Mouse (Mus musculus) kidney, embryonic 15.5 days (tissue): ENCODE data around the gene Cs. TPM values are rescaled to one million over a fixed set of nuclear protein-coding genes. Genes with fewer than 3 reads are reported as not detected.

Experiments used
- ATAC-seq: fragments of 200-750 bp; cut with Nextera tagmentation; replicated peaks from 2 replicates; pipeline ENCODE4 v1.8.0; 2017; ENCODE audit warnings: moderate TSS enrichment; ENCODE audit not compliant: low FRiP score
- H3K27ac ChIP-seq: fragments of 300-500 bp; sonication (generic); 2 replicates; pipeline ENCODE4 v1.5.1; 2015; ENCODE audit warnings: mild to moderate bottlenecking, inconsistent platforms
- H3K27me3 ChIP-seq: fragments of 300-500 bp; sonication (generic); 2 replicates; pipeline ENCODE4 v1.6.1; 2015; ENCODE audit warnings: inconsistent platforms
- H3K36me3 ChIP-seq: fragments of 300-500 bp; sonication (generic); 2 replicates; pipeline ENCODE4 v1.6.1; 2015; ENCODE audit warnings: inconsistent platforms
- H3K4me1 ChIP-seq: fragments of 300-500 bp; sonication (generic); 2 replicates; pipeline ENCODE4 v1.6.1; 2015; ENCODE audit warnings: inconsistent platforms
- H3K4me2 ChIP-seq: fragments of 300-500 bp; sonication (generic); 2 replicates; pipeline ENCODE4 v1.6.1; 2015; ENCODE audit warnings: moderate library complexity, mild to moderate bottlenecking, inconsistent platforms
- H3K4me3 ChIP-seq: fragments of 300-500 bp; sonication (generic); replicated peaks from 2 replicates; pipeline ENCODE4 v1.5.1; 2015; ENCODE audit warnings: mild to moderate bottlenecking, inconsistent platforms
- H3K9ac ChIP-seq: fragments of 300-500 bp; sonication (generic); 2 replicates; pipeline ENCODE4 v1.6.1; 2015; ENCODE audit warnings: mild to moderate bottlenecking, inconsistent platforms
- H3K9me3 ChIP-seq: fragments of 300-500 bp; sonication (generic); replicated peaks from 2 replicates; pipeline ENCODE4 v1.6.1; 2016; ENCODE audit warnings: inconsistent platforms
- WGBS: fragments of 180-500 bp; shearing (Covaris S2); methylation state at CpG from one replicate; pipeline ENCODE4 v1.1.7; 2015; ENCODE audit warnings: mixed read lengths; 5-methylcytosine and 5-hydroxymethylcytosine counted together
- polyA plus RNA-seq: library from polyadenylated mRNA; unstranded; fragments of >200 nt; fragmentation: Nextera tagmentation; extraction: Ambion mirVana; gene quantifications from 2 replicates; pipeline ENCODE4 v1.2.1, GENCODE M21; 2015

The Cs gene
- polyA plus RNA-seq, 1 experiment from 2014 or later, result 214 TPM

- H3K27me3 ChIP-seq, result no peaks in the 10 kb centered on the region
- H3K27ac ChIP-seq, result peak overlapping the region; percentile 96
- H3K4me2 ChIP-seq, result peak overlapping the region; percentile 85
- peaks cover 47% of the 10 kb centered on the region for H3K36me3 ChIP-seq
- peaks cover 28% of the 10 kb centered on the region for H3K4me1 ChIP-seq
- 51% methylated on average over 14 of the region's 14 CpGs for WGBS
- H3K4me3 ChIP-seq, result peak overlapping the region; percentile 74
- no peak for ATAC-seq
- no peaks in the 10 kb centered on the region for H3K9me3 ChIP-seq
- peak overlapping the region; percentile 92 for H3K9ac ChIP-seq
These were observed 40.5 kb downstream of the Cs start for GRCm38 (mm10) chr10:128377940-128378448.

GRCm38 (mm10) chr10:128378462-128378861 lies 40.9 kb downstream of the Cs start:
- no peak for ATAC-seq
- no peaks in the 10 kb centered on the region for H3K9me3 ChIP-seq
- peak overlapping the region; percentile 85 for H3K4me2 ChIP-seq
- peak overlapping the region; percentile 92; the same call in 1 of the 2 replicates for H3K9ac ChIP-seq
- 71% methylated on average over 3 of the region's 3 CpGs for WGBS
- H3K4me3 ChIP-seq, result peak overlapping the region; percentile 74
- H3K27me3 ChIP-seq, result no peaks in the 10 kb centered on the region
- H3K27ac ChIP-seq, result no peak overlapping the region
- H3K4me1 ChIP-seq, result peaks cover 28% of the 10 kb centered on the region
- H3K36me3 ChIP-seq, result peaks cover 52% of the 10 kb centered on the region

GRCm38 (mm10) chr10:128379260-128379659 lies 41.7 kb downstream of the Cs start:
- H3K4me2 ChIP-seq, result no peak overlapping the region
- 0 out of 2 replicates have a peak overlapping the region, but pooled peaks have one; percentile 74 for H3K4me3 ChIP-seq
- peaks cover 28% of the 10 kb centered on the region for H3K4me1 ChIP-seq
- no peaks in the 10 kb centered on the region for H3K9me3 ChIP-seq
- WGBS, result 97% methylated on average over 7 of the region's 7 CpGs
- H3K27me3 ChIP-seq, result no peaks in the 10 kb centered on the region
- no peak overlapping the region for H3K27ac ChIP-seq
- no peak overlapping the region; the same call in 1 of the 2 replicates for H3K9ac ChIP-seq
- peaks cover 60% of the 10 kb centered on the region for H3K36me3 ChIP-seq
- no peak for ATAC-seq

- 91% methylated on average over 5 of the region's 5 CpGs for WGBS
- H3K36me3 ChIP-seq, result peaks cover 73% of the 10 kb centered on the region
- no peak overlapping the region for H3K4me2 ChIP-seq
- H3K4me3 ChIP-seq, result no peak overlapping the region
- peaks cover 28% of the 10 kb centered on the region for H3K4me1 ChIP-seq
- no peak overlapping the region for H3K9ac ChIP-seq
- H3K27me3 ChIP-seq, result no peaks in the 10 kb centered on the region
- ATAC-seq, result no peak
- H3K27ac ChIP-seq, result no peak overlapping the region
- no peaks in the 10 kb centered on the region for H3K9me3 ChIP-seq
These were observed 43.0 kb downstream of the Cs start for GRCm38 (mm10) chr10:128380565-128380964.

- Histone ChIP-seq H3K4me2 (no peak overlapping the region), H3K27ac (no peak overlapping the region), H3K9me3 (no peaks in the 10 kb centered on the region), H3K9ac (no peak overlapping the region), H3K4me3 (no peak overlapping the region), H3K4me1 (peaks cover 19% of the 10 kb centered on the region), H3K36me3 (peaks cover 92% of the 10 kb centered on the region), H3K27me3 (no peaks in the 10 kb centered on the region)
- WGBS, result 87% methylated on average over 8 of the region's 8 CpGs
- no peak for ATAC-seq
These were observed 44.9 kb downstream of the Cs start for GRCm38 (mm10) chr10:128382482-128382881.

GRCm38 (mm10) chr10:128385902-128386301 lies 48.4 kb downstream of the Cs start:
- ATAC-seq, result no peak
- Histone ChIP-seq H3K4me1 (no peaks in the 10 kb centered on the region), H3K9ac (no peak overlapping the region), H3K36me3 (peaks cover 100% of the 10 kb centered on the region), H3K9me3 (no peaks in the 10 kb centered on the region), H3K27me3 (no peaks in the 10 kb centered on the region), H3K4me2 (no peak overlapping the region), H3K27ac (no peak overlapping the region), H3K4me3 (no peak overlapping the region)
- 92% methylated on average over 7 of the region's 7 CpGs for WGBS

GRCm38 (mm10) chr10:128388941-128389340 lies 51.4 kb downstream of the Cs start:
- H3K4me3 ChIP-seq, result no peak overlapping the region
- H3K9ac ChIP-seq, result no peak overlapping the region
- H3K27me3 ChIP-seq, result no peaks in the 10 kb centered on the region
- H3K4me2 ChIP-seq, result no peak overlapping the region
- ATAC-seq, result no peak
- 0 out of 2 replicates have a peak, but pooled peaks cover 5% of the 10 kb centered on the region for H3K4me1 ChIP-seq
- H3K9me3 ChIP-seq, result no peaks in the 10 kb centered on the region
- 90% methylated on average over 14 of the region's 14 CpGs for WGBS
- H3K36me3 ChIP-seq, result peaks cover 100% of the 10 kb centered on the region
- no peak overlapping the region for H3K27ac ChIP-seq

GRCm38 (mm10) chr10:128389570-128389969 lies 52.0 kb downstream of the Cs start:
- Histone ChIP-seq H3K36me3 (peaks cover 100% of the 10 kb centered on the region), H3K4me1 (0 out of 2 replicates have a peak, but pooled peaks cover 5% of the 10 kb centered on the region), H3K9ac (no peak overlapping the region), H3K4me3 (no peak overlapping the region), H3K4me2 (no peak overlapping the region), H3K27me3 (no peaks in the 10 kb centered on the region), H3K27ac (no peak overlapping the region), H3K9me3 (no peaks in the 10 kb centered on the region)
- ATAC-seq, result no peak
- WGBS, result 89% methylated on average over 6 of the region's 6 CpGs

GRCm38 (mm10) chr10:128390366-128390765 lies 52.8 kb downstream of the Cs start:
- Histone ChIP-seq H3K27ac (no peak overlapping the region), H3K9ac (no peak overlapping the region), H3K36me3 (peaks cover 100% of the 10 kb centered on the region), H3K4me2 (no peak overlapping the region), H3K4me3 (no peak overlapping the region), H3K9me3 (no peaks in the 10 kb centered on the region), H3K27me3 (no peaks in the 10 kb centered on the region), H3K4me1 (0 out of 2 replicates have a peak, but pooled peaks cover 5% of the 10 kb centered on the region)
- ATAC-seq, result no peak
- WGBS, result 92% methylated on average over 12 of the region's 12 CpGs

GRCm38 (mm10) chr10:128391850-128392249 lies 54.3 kb downstream of the Cs start:
- H3K4me3 ChIP-seq, result no peak overlapping the region

GRCm38 (mm10) chr10:128396017-128396673 lies 58.6 kb downstream of the Cs start:
- Histone ChIP-seq H3K4me3 (no peak overlapping the region), H3K36me3 (peaks cover 60% of the 10 kb centered on the region), H3K27ac (no peak overlapping the region), H3K9me3 (no peaks in the 10 kb centered on the region), H3K4me2 (no peak overlapping the region), H3K4me1 (peaks cover 32% of the 10 kb centered on the region), H3K9ac (no peak overlapping the region), H3K27me3 (no peaks in the 10 kb centered on the region)
- no peak for ATAC-seq
- whole genome bisulfite sequencing, result 67% methylated on average over 11 of the region's 11 CpGs

More at GRCm38 (mm10) chr10:128391850-128392249, 54.3 kb downstream of the Cs start:
- WGBS, result 73% methylated on average over 6 of the region's 6 CpGs
- no peak overlapping the region for H3K4me2 ChIP-seq
- H3K27ac ChIP-seq, result no peak overlapping the region
- H3K36me3 ChIP-seq, result peaks cover 100% of the 10 kb centered on the region
- H3K27me3 ChIP-seq, result no peaks in the 10 kb centered on the region
- H3K4me1 ChIP-seq, result 0 out of 2 replicates have a peak, but pooled peaks cover 12% of the 10 kb centered on the region
- ATAC-seq, result no peak
- no peaks in the 10 kb centered on the region for H3K9me3 ChIP-seq
- H3K9ac ChIP-seq, result no peak overlapping the region

GRCm38 (mm10) chr10:128396716-128397264 lies 59.3 kb downstream of the Cs start:
- 67% methylated on average over 10 of the region's 10 CpGs for WGBS
- peaks cover 34% of the 10 kb centered on the region for H3K4me1 ChIP-seq
- no peak overlapping the region for H3K27ac ChIP-seq
- H3K9me3 ChIP-seq, result no peaks in the 10 kb centered on the region
- peaks cover 53% of the 10 kb centered on the region for H3K36me3 ChIP-seq
- H3K27me3 ChIP-seq, result no peaks in the 10 kb centered on the region
- no peak overlapping the region for H3K9ac ChIP-seq
- H3K4me3 ChIP-seq, result no peak overlapping the region
- ATAC-seq, result no peak
- H3K4me2 ChIP-seq, result no peak overlapping the region
